Mouse (Mus musculus) heart, embryonic 13.5 days (tissue): ENCODE results near the gene Shisal1. TPM values are rescaled to one million over a fixed set of nuclear protein-coding genes. Genes with fewer than 3 reads are reported as not detected.

Experiments used
- ATAC-seq: fragments of 200-750 bp; cut with Nextera tagmentation; 2 replicates; pipeline ENCODE4 v1.8.0; 2017; ENCODE audit warnings: moderate TSS enrichment; ENCODE audit not compliant: insufficient number of reproducible peaks, low FRiP score, low TSS enrichment; ENCODE audit errors: extremely low read depth
- H3K27ac ChIP-seq: fragments of 300-500 bp; sonication (generic); replicated peaks from 2 replicates; pipeline ENCODE4 v1.5.1; 2015; ENCODE audit warnings: moderate library complexity, mild to moderate bottlenecking, inconsistent platforms
- H3K27me3 ChIP-seq: fragments of 300-500 bp; sonication (generic); replicated peaks from 2 replicates; pipeline ENCODE4 v1.6.1; 2015; ENCODE audit warnings: mild to moderate bottlenecking, inconsistent platforms
- H3K36me3 ChIP-seq: fragments of 300-500 bp; sonication (generic); 2 replicates; pipeline ENCODE4 v1.6.1; 2015; ENCODE audit warnings: mild to moderate bottlenecking, inconsistent platforms
- H3K4me1 ChIP-seq: fragments of 300-500 bp; sonication (generic); 2 replicates; pipeline ENCODE4 v1.6.1; 2015; ENCODE audit warnings: inconsistent platforms
- H3K4me2 ChIP-seq: fragments of 300-500 bp; sonication (generic); 2 replicates; pipeline ENCODE4 v1.6.1; 2015; ENCODE audit warnings: inconsistent platforms, mild to moderate bottlenecking, moderate library complexity
- H3K4me3 ChIP-seq: fragments of 300-500 bp; sonication (generic); 2 replicates; pipeline ENCODE4 v1.5.1; 2015; ENCODE audit warnings: moderate library complexity, mild to moderate bottlenecking, inconsistent platforms
- H3K9ac ChIP-seq: fragments of 300-500 bp; sonication (generic); 2 replicates; pipeline ENCODE4 v1.6.1; 2015; ENCODE audit warnings: inconsistent platforms, mild to moderate bottlenecking, moderate library complexity
- H3K9me3 ChIP-seq: fragments of 300-500 bp; sonication (generic); 2 replicates; pipeline ENCODE4 v1.6.1; 2016; ENCODE audit warnings: inconsistent platforms
- WGBS: fragments of 180-500 bp; shearing (Covaris S2); methylation state at CpG from one replicate; pipeline ENCODE4 v1.1.7; 2015; ENCODE audit warnings: mixed read lengths; 5-methylcytosine and 5-hydroxymethylcytosine counted together
- polyA plus RNA-seq: library from polyadenylated mRNA; unstranded; fragments of >200 nt; fragmentation: Nextera tagmentation; extraction: Ambion mirVana; gene quantifications from 2 replicates; pipeline ENCODE4 v1.2.1, GENCODE M21; 2015

Shisal1 gene
- polyA plus RNA-seq, 1 experiment from 2014 or later = 0.60 TPM

- Histone ChIP-seq H3K27ac (no peak overlapping the region), H3K4me3 (no peak overlapping the region), H3K4me2 (no peak overlapping the region), H3K36me3 (no peaks in the 10 kb centered on the region), H3K9ac (no peak overlapping the region), H3K27me3 (0 out of 2 replicates have a peak, but pooled peaks cover 2% of the 10 kb centered on the region), H3K9me3 (no peaks in the 10 kb centered on the region), H3K4me1 (peaks cover 10% of the 10 kb centered on the region)
- ATAC-seq = no peak
- 50% methylated on average over 2 of the region's 2 CpGs for WGBS
Observed at GRCm38 (mm10) chr15:84340926-84341325, 106.0 kb downstream of the Shisal1 start.

DNA sequence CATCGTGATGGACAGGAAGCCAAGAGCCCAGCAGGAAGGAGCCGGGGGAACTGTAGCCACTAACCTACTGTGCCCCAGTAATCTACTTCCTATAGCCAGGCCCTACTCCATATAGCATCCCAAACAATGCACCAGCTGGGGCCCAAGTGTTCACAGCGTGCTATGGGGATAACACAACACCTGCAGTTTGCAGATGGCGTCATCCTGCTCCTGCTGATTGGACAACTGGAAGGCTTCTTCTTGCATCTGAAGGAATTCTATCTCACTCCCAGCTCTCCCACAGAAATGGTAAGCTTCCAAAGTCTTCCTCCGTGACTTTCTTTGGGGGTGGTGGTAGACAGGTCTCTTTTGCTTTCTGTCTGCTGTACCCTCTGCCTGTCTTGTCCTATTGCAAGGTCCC is 109.3 kb downstream of the Shisal1 start:
- 65% methylated on average over 5 of the region's 5 CpGs for WGBS
- Histone ChIP-seq H3K9me3 (no peaks in the 10 kb centered on the region), H3K9ac (no peak overlapping the region), H3K27ac (no peak overlapping the region), H3K36me3 (no peaks in the 10 kb centered on the region), H3K27me3 (0 out of 2 replicates have a peak, but pooled peaks cover 2% of the 10 kb centered on the region), H3K4me3 (no peak overlapping the region), H3K4me2 (no peak overlapping the region), H3K4me1 (peaks cover 11% of the 10 kb centered on the region)
- no peak for ATAC-seq

GRCm38 (mm10) chr15:84336281-84336817 is 110.5 kb downstream of the Shisal1 start:
- 0 out of 2 replicates have a peak, but pooled peaks cover 2% of the 10 kb centered on the region for H3K27me3 ChIP-seq
- no peak overlapping the region for H3K4me3 ChIP-seq
- H3K9ac ChIP-seq = no peak overlapping the region
- H3K36me3 ChIP-seq = no peaks in the 10 kb centered on the region
- WGBS = 54% methylated on average over 12 of the region's 12 CpGs
- H3K4me1 ChIP-seq = peaks cover 11% of the 10 kb centered on the region
- no peak for ATAC-seq
- no peaks in the 10 kb centered on the region for H3K9me3 ChIP-seq
- no peak overlapping the region for H3K4me2 ChIP-seq
- H3K27ac ChIP-seq = no peak overlapping the region

DNA sequence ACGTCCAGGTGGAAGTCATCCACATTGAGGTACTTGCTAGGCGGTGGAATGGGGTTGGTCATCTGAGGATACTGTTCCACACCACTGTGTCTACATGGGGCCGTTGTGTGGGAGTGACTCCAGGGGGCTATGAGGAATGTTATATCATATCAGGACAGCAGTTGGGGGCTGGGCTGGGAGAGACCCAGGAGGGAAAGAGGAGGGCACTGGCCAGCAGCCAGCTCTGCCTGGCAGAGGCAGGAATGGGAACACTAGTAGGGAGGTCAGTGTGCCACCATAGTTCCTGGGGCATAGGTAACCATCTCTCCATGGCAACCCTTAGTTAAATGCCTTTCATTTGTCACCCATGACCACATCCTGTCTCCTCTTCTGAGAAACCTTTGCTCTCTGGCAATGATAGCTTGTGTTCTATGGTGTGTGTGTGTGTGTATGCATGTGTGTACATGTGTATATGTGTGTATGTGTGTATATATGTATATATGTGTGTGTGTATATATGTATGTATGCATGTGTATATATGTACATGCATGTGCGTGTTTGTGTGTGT is 115.8 kb downstream of the Shisal1 start:
- peaks cover 8% of the 10 kb centered on the region for H3K4me1 ChIP-seq
- H3K4me2 ChIP-seq = no peak overlapping the region
- no peak overlapping the region for H3K9ac ChIP-seq
- 71% methylated on average over 4 of the region's 4 CpGs for WGBS
- H3K27ac ChIP-seq = no peak overlapping the region
- no peak for ATAC-seq
- no peaks in the 10 kb centered on the region; the same call in 1 of the 2 replicates for H3K27me3 ChIP-seq
- H3K9me3 ChIP-seq = no peaks in the 10 kb centered on the region
- H3K36me3 ChIP-seq = no peaks in the 10 kb centered on the region
- no peak overlapping the region for H3K4me3 ChIP-seq

- H3K27ac ChIP-seq = no peak overlapping the region
- peaks cover 5% of the 10 kb centered on the region; the same call in 1 of the 2 replicates for H3K27me3 ChIP-seq
- H3K4me2 ChIP-seq = no peak overlapping the region
- H3K4me3 ChIP-seq = no peak overlapping the region
- 72% methylated on average over 8 of the region's 8 CpGs for WGBS
- ATAC-seq = no peak
- H3K36me3 ChIP-seq = no peaks in the 10 kb centered on the region
- 0 out of 2 replicates have a peak, but pooled peaks cover 5% of the 10 kb centered on the region for H3K4me1 ChIP-seq
- H3K9me3 ChIP-seq = no peaks in the 10 kb centered on the region
- H3K9ac ChIP-seq = no peak overlapping the region
Observed at GRCm38 (mm10) chr15:84329940-84330339, 117.0 kb downstream of the Shisal1 start.

Other genes starting within 250 kb of the Shisal1 start
- 12.7 and 15.5 TPM in 2 replicates for gene Parvb, start 215.1 kb downstream of the Shisal1 start, polyA plus RNA-seq
- gene Parvg, start 123.1 kb downstream of the Shisal1 start, polyA plus RNA-seq = 1.2 and 1.5 TPM in 2 replicates
- 9.2 and 9.8 TPM in 2 replicates for gene Rtl6, start 110.7 kb upstream of the Shisal1 start, polyA plus RNA-seq
- gene Prr5, start 222.5 kb upstream of the Shisal1 start, polyA plus RNA-seq = 20.7 and 21.1 TPM in 2 replicates